Mouse (Mus musculus) urinary bladder, postnatal 10 days (tissue): ENCODE measurements around the gene Robo1.

ENCODE experiments used
- DNase-seq: peaks from one replicate; pipeline ENCODE4 v3.0.0; 2022; ENCODE audit warnings: low spot score

The Robo1 gene

GRCm38 (mm10) chr16:73002685-73003084 is 694.6 kb downstream of the Robo1 start:
- DNase-seq: no peak

GRCm38 (mm10) chr16:73004601-73005000 is 696.5 kb downstream of the Robo1 start:
- DNase-seq: no peak

GRCm38 (mm10) chr16:73005831-73006230 is 697.7 kb downstream of the Robo1 start:
- DNase-seq: no peak

- DNase-seq: no peak
Observed at GRCm38 (mm10) chr16:73007434-73007833, 699.3 kb downstream of the Robo1 start.

- DNase-seq: no peak
Observed at GRCm38 (mm10) chr16:73011313-73011712, 703.2 kb downstream of the Robo1 start.

GRCm38 (mm10) chr16:73012926-73013325 is 704.8 kb downstream of the Robo1 start:
- no peak for DNase-seq

GRCm38 (mm10) chr16:73014544-73014943 is 706.4 kb downstream of the Robo1 start:
- no peak for DNase-seq

GRCm38 (mm10) chr16:73015976-73016375 is 707.9 kb downstream of the Robo1 start:
- no peak for DNase-seq

GRCm38 (mm10) chr16:73016801-73017200 is 708.7 kb downstream of the Robo1 start:
- DNase-seq: no peak

GRCm38 (mm10) chr16:73024326-73024725 is 716.2 kb downstream of the Robo1 start:
- DNase-seq: no peak

GRCm38 (mm10) chr16:73027692-73028091 is 719.6 kb downstream of the Robo1 start:
- no peak for DNase-seq

- DNase-seq: no peak
Observed at GRCm38 (mm10) chr16:73030999-73031398, 722.9 kb downstream of the Robo1 start.

GRCm38 (mm10) chr16:73035210-73035985 is 727.3 kb downstream of the Robo1 start:
- DNase-seq: no peak

GRCm38 (mm10) chr16:73038552-73038951 is 730.4 kb downstream of the Robo1 start:
- DNase-seq: no peak

GRCm38 (mm10) chr16:73062461-73062860 is 754.4 kb downstream of the Robo1 start:
- no peak for DNase-seq

- no peak for DNase-seq
Observed at GRCm38 (mm10) chr16:73067782-73068181, 759.7 kb downstream of the Robo1 start.

- DNase-seq: no peak
Observed at GRCm38 (mm10) chr16:73072047-73072446, 763.9 kb downstream of the Robo1 start.

GRCm38 (mm10) chr16:73072883-73073282 is 764.8 kb downstream of the Robo1 start:
- DNase-seq: no peak

- no peak for DNase-seq
Observed at GRCm38 (mm10) chr16:73082420-73082819, 774.3 kb downstream of the Robo1 start.

- DNase-seq: no peak
Observed at GRCm38 (mm10) chr16:73083077-73083476, 775.0 kb downstream of the Robo1 start.
